9 mouse cellular contexts compared by ENCODE assay signal in the genomic region with DNA sequence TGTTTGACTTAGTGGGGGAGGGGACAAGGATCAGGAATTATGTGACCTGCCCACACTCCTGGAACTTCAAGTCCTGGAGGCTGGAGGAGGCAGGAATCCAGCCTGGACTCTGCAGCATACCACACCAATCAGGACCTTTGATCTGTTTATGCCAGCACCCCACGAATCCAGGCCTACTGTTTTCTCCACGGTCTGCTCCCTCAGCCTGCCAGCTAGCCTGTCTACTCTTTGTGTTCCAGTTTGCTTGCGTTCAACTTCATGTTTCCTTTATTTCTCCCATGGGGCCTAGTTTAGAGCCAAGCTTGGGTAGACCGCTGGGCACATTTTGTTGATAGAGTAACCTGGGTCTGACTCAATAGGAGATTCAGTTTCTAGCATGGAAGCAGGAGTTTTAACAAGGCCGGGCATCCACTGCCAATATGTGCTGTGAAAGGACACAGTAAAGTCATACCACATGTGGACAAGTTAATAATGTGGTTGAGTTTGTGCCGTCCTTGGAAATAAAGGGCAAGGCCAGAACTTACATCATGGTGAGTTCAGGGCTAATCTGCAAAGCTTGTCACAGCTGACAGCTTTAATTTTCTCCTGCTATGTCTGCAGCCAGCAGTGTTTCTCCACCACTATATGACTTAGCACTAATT. TPM values are rescaled to one million over a fixed set of nuclear protein-coding genes. Genes with fewer than 3 reads are reported as not detected.
DNase-seq lines count a peak whose midpoint lies in the region; ATAC-seq lines count a peak whose summit lies in the region.
"Had no signal": no experiment of that assay in that cellular context is flagged by ENCODE, and none has a peak within 500 bp of the region (broad histone marks: within the 10 kb centered on the region; RNA-seq: fewer than 3 reads in every experiment).

No protein-coding gene starts in this region.

- H3K27ac ChIP-seq in intestine, embryonic 16.5 days (ENCODE audit: low read length) = peak overlapping the region; percentile 35; the same call in 1 of the 2 replicates
- H3K27ac ChIP-seq in lung, embryonic 16.5 days (ENCODE audit: low read length) = peak overlapping the region; percentile 46
- H3K27ac ChIP-seq: liver, embryonic 14.5 days had no signal

- peak; percentile 28 for DNase-seq in Muller cell, postnatal 12 days (ENCODE audit: inconsistent ontology term)
- DNase-seq in adipocyte (ENCODE audit: low spot score) = peak; percentile 71
- no peak for DNase-seq in layer of hippocampus, adult 18-20 months (ENCODE audit: low spot score in 2 of 2)
- no peak for DNase-seq in gastrocnemius, postnatal 10 days
- DNase-seq in spleen, adult 18-20 months = no peak
- DNase-seq in urinary bladder, adult 18-20 months (ENCODE audit: low spot score in 2 of 2) = no peak

- H3K4me3 ChIP-seq in intestine, embryonic 16.5 days (ENCODE audit: low read length) = no peak overlapping the region
- no peak overlapping the region for H3K4me3 ChIP-seq in lung, embryonic 16.5 days (ENCODE audit: low read length)

- no peak overlapping the region for H3K9ac ChIP-seq in intestine, embryonic 16.5 days (ENCODE audit: low read depth, low read length)
- H3K9ac ChIP-seq in lung, embryonic 16.5 days (ENCODE audit: low read length) = peak overlapping the region; percentile 28; the same call in 1 of the 2 replicates
- H3K9ac ChIP-seq: liver, embryonic 14.5 days had no signal

- no peaks in the 10 kb centered on the region for H3K36me3 ChIP-seq in intestine, embryonic 16.5 days (ENCODE audit: control insufficient read depth, insufficient read depth, low read length)
- H3K36me3 ChIP-seq in lung, embryonic 16.5 days (ENCODE audit: control insufficient read depth, insufficient read depth, low read length) = no peaks in the 10 kb centered on the region

- 54% methylated on average over 6 of the region's 6 CpGs for WGBS in intestine, embryonic 16.5 days
- WGBS in lung, embryonic 16.5 days = 54% methylated on average over 6 of the region's 6 CpGs

- H3K9me3 ChIP-seq in intestine, embryonic 16.5 days (ENCODE audit: control insufficient read depth, low read length) = no peaks in the 10 kb centered on the region
- no peaks in the 10 kb centered on the region for H3K9me3 ChIP-seq in lung, embryonic 16.5 days (ENCODE audit: control insufficient read depth, low read length)

- H3K4me1 ChIP-seq in intestine, embryonic 16.5 days (ENCODE audit: control insufficient read depth, insufficient read depth, low read length) = no peaks in the 10 kb centered on the region
- H3K4me1 ChIP-seq in lung, embryonic 16.5 days (replicated peaks; ENCODE audit: control insufficient read depth, insufficient read depth, low read length) = peaks cover 3% of the 10 kb centered on the region; the same call in 1 of the 2 replicates

- no peak overlapping the region for H3K4me2 ChIP-seq in intestine, embryonic 16.5 days (ENCODE audit: low read depth, low read length)
- no peak overlapping the region for H3K4me2 ChIP-seq in lung, embryonic 16.5 days (ENCODE audit: low read depth, low read length)

- ATAC-seq in intestine, embryonic 16.5 days = peak; percentile 92
- peak; percentile 57; the same call in 1 of the 2 replicates for ATAC-seq in lung, embryonic 16.5 days (ENCODE audit: low read depth)

- no peaks in the 10 kb centered on the region for H3K27me3 ChIP-seq in intestine, embryonic 16.5 days (replicated peaks; ENCODE audit: control insufficient read depth, insufficient read depth, low read length)
- no peaks in the 10 kb centered on the region for H3K27me3 ChIP-seq in lung, embryonic 16.5 days (ENCODE audit: control insufficient read depth, insufficient read depth, low read depth, low read length)

RNA-seq across cellular contexts. Expression of gene Vcpkmt, which starts 26.5 kb away (rescaled TPM):
- 23.7 and 24.2 TPM in 2 replicates for polyA plus RNA-seq in intestine, embryonic 16.5 days (2015; fragmentation: Nextera tagmentation; extraction: Ambion mirVana)
- polyA plus RNA-seq in lung, embryonic 16.5 days (2015; fragmentation: Nextera tagmentation; extraction: Ambion mirVana) = 19.0 and 19.9 TPM in 2 replicates
- 10 to 100 TPM; 20.2 to 20.8 TPM for total RNA-seq in layer of hippocampus, adult 18-20 months (2021)
- total RNA-seq in gastrocnemius, postnatal 10 days (2021) = 1 to 10 TPM; 5.1 to 5.5 TPM

Comparison
In these comparisons a context has a peak if more than half of its experiments do, and no peak if none do; other contexts are left out.
1. DNase-seq: peak in Muller cell, postnatal 12 days (single experiment) and adipocyte (single experiment); none in layer of hippocampus, adult 18-20 months (0 of 2), gastrocnemius, postnatal 10 days (single experiment), spleen, adult 18-20 months (0 of 2) and urinary bladder, adult 18-20 months (0 of 2).